Mouse (Mus musculus) hindbrain, embryonic 16.5 days (tissue): Measurements from ENCODE around the gene Asmt. TPM values are rescaled to one million over a fixed set of nuclear protein-coding genes. Genes with fewer than 3 reads are reported as not detected.
A peak's percentile ranks its signal among the peaks of the same experiment; 100 is the strongest.

Experiments
- ATAC-seq: fragments of 200-750 bp; cut with Nextera tagmentation; 2 replicates; pipeline ENCODE4 v1.8.0; 2017; ENCODE audit warnings: moderate TSS enrichment, moderate library complexity
- H3K27ac ChIP-seq: fragments of 300-500 bp; sonication (generic); 2 replicates; pipeline ENCODE4 v1.5.1; 2014; ENCODE audit warnings: low read depth, mild to moderate bottlenecking, control low read depth, low read length, moderate library complexity
- H3K27me3 ChIP-seq: fragments of 300-500 bp; sonication (generic); replicated peaks from 2 replicates; pipeline ENCODE4 v1.6.1; 2014; ENCODE audit warnings: low read length; ENCODE audit not compliant: control insufficient read depth, insufficient read depth
- H3K36me3 ChIP-seq: fragments of 300-500 bp; sonication (generic); 2 replicates; pipeline ENCODE4 v1.6.1; 2014; ENCODE audit warnings: mild to moderate bottlenecking, low read length, moderate library complexity, mixed read lengths; ENCODE audit not compliant: control insufficient read depth, insufficient read depth
- H3K4me1 ChIP-seq: fragments of 300-500 bp; sonication (generic); 2 replicates; pipeline ENCODE4 v1.6.1; 2014; ENCODE audit warnings: low read depth, low read length; ENCODE audit not compliant: control insufficient read depth, insufficient read depth
- H3K4me2 ChIP-seq: fragments of 300-500 bp; sonication (generic); 2 replicates; pipeline ENCODE4 v1.6.1; 2014; ENCODE audit warnings: mild to moderate bottlenecking, low read length, control low read depth, moderate library complexity
- H3K4me3 ChIP-seq: fragments of 300-500 bp; sonication (generic); 2 replicates; pipeline ENCODE4 v1.5.1; 2014; ENCODE audit warnings: mild to moderate bottlenecking, low read length, control low read depth, moderate library complexity
- H3K9ac ChIP-seq: fragments of 300-500 bp; sonication (generic); 2 replicates; pipeline ENCODE4 v1.6.1; 2014; ENCODE audit warnings: low read depth, mild to moderate bottlenecking, control low read depth, low read length, moderate library complexity
- H3K9me3 ChIP-seq: fragments of 300-500 bp; sonication (generic); 2 replicates; pipeline ENCODE4 v1.6.1; 2014; ENCODE audit warnings: mild to moderate bottlenecking, low read length, moderate library complexity; ENCODE audit not compliant: control insufficient read depth
- WGBS: fragments of 180-500 bp; shearing (Covaris S2); extraction: QIAGEN DNeasy Blood & Tissue Kit; methylation state at CpG from one replicate; pipeline ENCODE4 v1.1.7; 2014; 5-methylcytosine and 5-hydroxymethylcytosine counted together
- polyA plus RNA-seq: library from polyadenylated mRNA; unstranded; fragments of >200 nt; fragmentation: Nextera tagmentation; extraction: Ambion mirVana; gene quantifications from 2 replicates; pipeline ENCODE4 v1.2.1, GENCODE M21; 2015

Asmt gene
- not detected in 2 replicates for polyA plus RNA-seq

- 94% methylated on average over 13 of the region's 16 CpGs for WGBS
- H3K4me2 ChIP-seq, result peak within 1 kb of the TSS; percentile 19; the same call in 1 of the 2 replicates
- H3K27me3 ChIP-seq, result no peaks in the 10 kb centered on the region
- H3K27ac ChIP-seq, result no peak within 1 kb of the TSS
- H3K36me3 ChIP-seq, result peaks cover 15% of the 10 kb centered on the region
- peak within 1 kb of the TSS; percentile 14; the same call in 1 of the 2 replicates for H3K4me3 ChIP-seq
- H3K4me1 ChIP-seq, result no peaks in the 10 kb centered on the region
- H3K9me3 ChIP-seq, result peaks cover 46% of the 10 kb centered on the region
- H3K9ac ChIP-seq, result no peak within 1 kb of the TSS
- peak; percentile 83 for ATAC-seq
Measured at GRCm38 (mm10) chrX:170672594-170673092, at the start of gene Asmt. Asmt (plus strand) TSS chrX:170672644.

- 64% methylated on average over 17 of the region's 42 CpGs for WGBS
Measured at GRCm38 (mm10) chrX:170673233-170673951, 948 bp downstream of the Asmt start.

GRCm38 (mm10) chrX:170674229-170674771 lies 1.9 kb downstream of the Asmt start:
- peak; percentile 62 for ATAC-seq
- no peaks in the 10 kb centered on the region for H3K4me1 ChIP-seq
- H3K4me2 ChIP-seq, result no peak overlapping the region
- peak overlapping the region; percentile 3; the same call in 1 of the 2 replicates for H3K4me3 ChIP-seq
- H3K9ac ChIP-seq, result no peak overlapping the region
- H3K27me3 ChIP-seq, result no peaks in the 10 kb centered on the region
- WGBS, result 85% methylated on average over 27 of the region's 27 CpGs
- H3K27ac ChIP-seq, result no peak overlapping the region
- peaks cover 48% of the 10 kb centered on the region for H3K9me3 ChIP-seq
- peaks cover 15% of the 10 kb centered on the region for H3K36me3 ChIP-seq

More at GRCm38 (mm10) chrX:170673233-170673951, 948 bp downstream of the Asmt start:
- Histone ChIP-seq H3K27ac (no peak overlapping the region), H3K36me3 (peaks cover 15% of the 10 kb centered on the region), H3K4me2 (peak overlapping the region; percentile 19; the same call in 1 of the 2 replicates), H3K27me3 (no peaks in the 10 kb centered on the region), H3K4me3 (peak overlapping the region; percentile 14; the same call in 1 of the 2 replicates), H3K9me3 (peaks cover 48% of the 10 kb centered on the region), H3K4me1 (no peaks in the 10 kb centered on the region), H3K9ac (no peak overlapping the region)
- peak; percentile 90 for ATAC-seq

- Histone ChIP-seq H3K9me3 (peaks cover 48% of the 10 kb centered on the region), H3K36me3 (peaks cover 15% of the 10 kb centered on the region), H3K4me3 (no peak overlapping the region), H3K4me2 (no peak overlapping the region), H3K27ac (no peak overlapping the region), H3K4me1 (no peaks in the 10 kb centered on the region), H3K27me3 (no peaks in the 10 kb centered on the region), H3K9ac (no peak overlapping the region)
- ATAC-seq, result peak; percentile 41; the same call in 1 of the 2 replicates
- 88% methylated on average over 39 of the region's 39 CpGs for WGBS
Measured at GRCm38 (mm10) chrX:170674885-170675876, 2.7 kb downstream of the Asmt start.

DNA sequence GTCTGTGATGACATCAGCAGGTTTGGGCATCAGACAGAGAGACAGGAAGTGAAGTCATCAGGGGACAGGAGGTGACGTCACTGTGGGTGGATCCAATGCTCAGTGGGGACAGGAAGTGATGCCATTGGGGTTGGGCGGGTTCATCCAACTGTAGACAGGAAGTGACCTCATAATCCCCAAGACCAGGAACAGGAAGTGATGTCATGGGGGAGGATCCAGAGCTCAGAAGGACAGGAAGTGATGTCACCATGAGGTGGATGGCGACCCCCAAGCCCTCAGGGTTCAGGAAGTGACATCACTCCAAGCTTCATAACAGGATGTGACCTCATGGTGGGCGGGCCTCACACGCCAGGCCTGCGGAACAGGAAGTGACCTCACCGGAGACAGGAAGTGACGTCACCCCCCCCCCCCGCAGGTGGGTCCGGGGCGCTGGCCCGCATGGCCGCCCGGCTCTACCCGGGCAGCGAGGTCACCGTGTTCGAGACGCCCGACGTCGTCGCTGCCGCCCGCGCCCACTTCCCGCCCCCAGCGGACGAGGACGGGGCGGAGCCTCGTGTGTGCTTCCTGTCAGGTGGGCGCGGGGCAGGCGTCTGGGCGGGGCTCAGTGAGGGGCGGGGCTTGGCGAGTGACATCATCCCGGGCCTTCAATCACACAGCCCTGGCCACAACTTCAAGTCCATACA lies 3.6 kb downstream of the Asmt start:
- H3K4me3 ChIP-seq, result no peak overlapping the region
- WGBS, result 98% methylated on average over 36 of the region's 39 CpGs
- no peak overlapping the region for H3K4me2 ChIP-seq

GRCm38 (mm10) chrX:170676606-170677239 lies 4.3 kb downstream of the Asmt start:
- Histone ChIP-seq H3K27me3 (no peaks in the 10 kb centered on the region), H3K4me3 (no peak overlapping the region)
- no peak for ATAC-seq

More for the DNA sequence above, 3.6 kb downstream of the Asmt start:
- Histone ChIP-seq H3K27me3 (no peaks in the 10 kb centered on the region), H3K36me3 (peaks cover 15% of the 10 kb centered on the region), H3K9me3 (peaks cover 48% of the 10 kb centered on the region), H3K27ac (no peak overlapping the region), H3K9ac (no peak overlapping the region), H3K4me1 (no peaks in the 10 kb centered on the region)
- ATAC-seq, result no peak

GRCm38 (mm10) chrX:170677266-170677665 lies 4.8 kb downstream of the Asmt start:
- no peak overlapping the region for H3K9ac ChIP-seq
- no peak for ATAC-seq
- no peak overlapping the region for H3K4me3 ChIP-seq
- H3K4me1 ChIP-seq, result no peaks in the 10 kb centered on the region
- no peaks in the 10 kb centered on the region for H3K27me3 ChIP-seq
- no peak overlapping the region for H3K27ac ChIP-seq
- H3K4me2 ChIP-seq, result no peak overlapping the region
- H3K36me3 ChIP-seq, result peaks cover 15% of the 10 kb centered on the region
- WGBS, result 97% methylated on average over 14 of the region's 17 CpGs
- peaks cover 48% of the 10 kb centered on the region for H3K9me3 ChIP-seq

More at GRCm38 (mm10) chrX:170676606-170677239, 4.3 kb downstream of the Asmt start:
- Histone ChIP-seq H3K9me3 (peaks cover 48% of the 10 kb centered on the region), H3K4me2 (no peak overlapping the region), H3K9ac (no peak overlapping the region), H3K27ac (no peak overlapping the region), H3K4me1 (no peaks in the 10 kb centered on the region), H3K36me3 (peaks cover 15% of the 10 kb centered on the region)
- WGBS, result 85% methylated on average over 67 of the region's 67 CpGs

DNA sequence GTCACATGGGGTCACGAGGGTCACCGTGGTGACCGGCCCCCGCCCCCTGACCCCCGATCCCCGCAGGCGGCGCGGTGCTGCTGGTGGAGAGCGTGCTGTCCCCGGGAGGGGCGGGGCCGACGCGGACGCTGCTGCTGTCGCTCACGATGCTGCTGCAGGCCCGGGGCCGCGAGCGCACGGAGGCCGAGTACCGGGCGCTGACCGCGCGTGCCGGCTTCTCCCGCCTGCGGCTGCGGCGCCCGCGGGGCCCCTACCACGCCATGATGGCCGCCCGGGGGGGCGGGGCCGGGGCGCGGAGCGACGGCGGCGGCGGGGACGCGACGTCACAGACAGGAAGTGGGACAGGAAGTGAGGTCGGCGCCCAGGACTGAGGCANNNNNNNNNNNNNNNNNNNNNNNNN lies 5.2 kb downstream of the Asmt start:
- Histone ChIP-seq H3K4me3 (no peak overlapping the region), H3K27ac (no peak overlapping the region), H3K27me3 (no peaks in the 10 kb centered on the region), H3K4me1 (no peaks in the 10 kb centered on the region), H3K36me3 (peaks cover 12% of the 10 kb centered on the region), H3K9ac (no peak overlapping the region), H3K4me2 (no peak overlapping the region), H3K9me3 (peaks cover 45% of the 10 kb centered on the region)
- WGBS, result 97% methylated on average over 49 of the region's 53 CpGs
- no peak for ATAC-seq
